Mouse (Mus musculus) liver, adult 2 months (tissue): Measurements from ENCODE around the gene Ms4a8a. TPM values are rescaled to one million over a fixed set of nuclear protein-coding genes. Genes with fewer than 3 reads are reported as not detected.
"Not testable (repeated sequence)": the region's sequence is repeated elsewhere in the genome, so short reads cannot be mapped to it uniquely, and the experiment has no call there.

ENCODE experiments used
- DNase-seq: peaks from one replicate; pipeline ENCODE4 v3.0.0-alpha.2; 2011; ENCODE audit warnings: low read depth, low spot score; ENCODE audit errors: extremely low read depth
- H3K27ac ChIP-seq: fragments of 200-500 bp; replicated peaks from 2 replicates; pipeline ENCODE4 v1.5.1; 2012; ENCODE audit warnings: low read depth, mild to moderate bottlenecking, control low read depth, inconsistent platforms, low read length; ENCODE audit not compliant: insufficient read depth
- H3K27me3 ChIP-seq: fragments of 200-500 bp; 2 replicates; pipeline ENCODE4 v1.6.1; 2012; ENCODE audit warnings: mild to moderate bottlenecking, moderate library complexity, low read length, inconsistent platforms; ENCODE audit not compliant: control insufficient read depth, insufficient read depth
- H3K36me3 ChIP-seq: fragments of 200-500 bp; 2 replicates; pipeline ENCODE4 v1.6.1; 2012; ENCODE audit warnings: low read length, inconsistent platforms; ENCODE audit not compliant: control insufficient read depth, insufficient read depth
- H3K4me1 ChIP-seq: fragments of 200-500 bp; 2 replicates; pipeline ENCODE4 v1.6.1; 2011; ENCODE audit warnings: low read length; ENCODE audit not compliant: control insufficient read depth, insufficient read depth
- H3K4me3 ChIP-seq: fragments of 200-500 bp; 2 replicates; pipeline ENCODE4 v1.5.1; 2011; ENCODE audit warnings: low read depth, mild to moderate bottlenecking, control low read depth, low read length, moderate library complexity; ENCODE audit not compliant: insufficient read depth
- H3K79me2 ChIP-seq: fragments of 200-500 bp; 2 replicates; pipeline ENCODE4 v1.6.1; 2012; ENCODE audit warnings: inconsistent platforms, mild to moderate bottlenecking, low read length, moderate library complexity; ENCODE audit not compliant: control insufficient read depth, insufficient read depth
- H3K9ac ChIP-seq: fragments of 200-500 bp; 2 replicates; pipeline ENCODE4 v1.6.1; 2012; ENCODE audit warnings: low read depth, mild to moderate bottlenecking, control low read depth, inconsistent platforms, low read length
- CTCF ChIP-seq: fragments of 200-500 bp; IDR thresholded peaks from 2 replicates; pipeline ENCODE4 v1.5.1; 2011; ENCODE audit warnings: low read depth, low read length, control low read depth
- POLR2A ChIP-seq: fragments of 200-500 bp; IDR thresholded peaks from 2 replicates; pipeline ENCODE4 v1.6.1; 2011; ENCODE audit warnings: low read length, control low read depth; ENCODE audit not compliant: insufficient read depth; ENCODE audit errors: extremely low read depth
- WGBS: fragments of 180-500 bp; shearing (Covaris S2); methylation state at CpG from one replicate; pipeline ENCODE4 v1.1.7; 2018; 5-methylcytosine and 5-hydroxymethylcytosine counted together
- polyA plus RNA-seq: library from polyadenylated mRNA; depleted of rRNA; stranded (reverse); fragments of >200 nt; gene quantifications from 2 replicates; pipeline ENCODE4 v1.2.3, GENCODE M21; 2012
- total RNA-seq: library from RNA; depleted of rRNA; stranded (reverse); fragments of >200 nt; gene quantifications from 2 replicates; pipeline ENCODE4 v1.2.3, GENCODE M21; 2014

Gene Ms4a8a
- total and polyA plus RNA-seq, 2 experiments = 0.83 to 1.9 TPM

- H3K4me3 ChIP-seq = no peak overlapping the region
- TF ChIP-seq CTCF (no peak), POLR2A (no peak)
- H3K27ac ChIP-seq = no peak overlapping the region
- H3K9ac ChIP-seq = no peak overlapping the region
- H3K27me3 ChIP-seq = no peaks in the 10 kb centered on the region
- H3K36me3 ChIP-seq = no peaks in the 10 kb centered on the region
- DNase-seq = peak; percentile 21
- no peaks in the 10 kb centered on the region for H3K79me2 ChIP-seq
- WGBS = 76% methylated on average over 3 of the region's 3 CpGs
- H3K4me1 ChIP-seq = no peaks in the 10 kb centered on the region
Observed at GRCm38 (mm10) chr19:11098401-11098800, 17.5 kb upstream of the Ms4a8a start.

GRCm38 (mm10) chr19:11092131-11092530 is 11.2 kb upstream of the Ms4a8a start:
- not testable (repeated sequence) for H3K79me2 ChIP-seq, DNase-seq, H3K27ac ChIP-seq, H3K4me1 ChIP-seq, H3K27me3 ChIP-seq, H3K36me3 ChIP-seq
- peak overlapping the region; percentile 50; the same call in 1 of the 2 replicates for H3K9ac ChIP-seq
- peak overlapping the region; percentile 53; the same call in 1 of the 2 replicates for H3K4me3 ChIP-seq
- 4% methylated on average over 50 of the region's 50 CpGs for WGBS

DNA sequence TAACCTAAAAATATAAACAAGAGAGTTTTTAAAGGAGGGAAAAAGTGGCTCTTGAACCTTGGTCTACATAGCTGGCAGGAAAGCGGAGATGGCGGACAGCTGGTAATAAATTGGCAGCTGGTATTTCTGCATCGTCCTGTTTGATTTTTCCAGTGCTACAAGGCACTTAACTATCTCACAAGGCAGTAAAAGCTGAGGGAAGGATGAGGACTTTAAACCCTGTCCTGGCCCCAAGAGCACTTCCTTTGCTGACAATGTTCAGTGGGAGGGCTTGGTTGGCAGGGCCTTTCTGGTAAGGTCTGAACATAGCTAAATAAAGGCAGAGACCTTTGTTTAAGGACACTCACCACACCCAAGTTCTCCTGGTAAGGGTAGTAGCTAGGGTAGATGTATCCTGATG is 10.5 kb downstream of the Ms4a8a start:
- DNase-seq = no peak
- Histone ChIP-seq H3K4me1 (no peaks in the 10 kb centered on the region), H3K9ac (no peak overlapping the region), H3K27me3 (no peaks in the 10 kb centered on the region), H3K4me3 (no peak overlapping the region), H3K79me2 (no peaks in the 10 kb centered on the region), H3K27ac (no peak overlapping the region), H3K36me3 (no peaks in the 10 kb centered on the region)
- WGBS = 89% methylated on average over 3 of the region's 3 CpGs
- TF ChIP-seq CTCF = no peak

GRCm38 (mm10) chr19:11065202-11065875 is 15.6 kb downstream of the Ms4a8a start:
- Histone ChIP-seq H3K4me1 (no peaks in the 10 kb centered on the region), H3K79me2 (no peaks in the 10 kb centered on the region), H3K36me3 (no peaks in the 10 kb centered on the region), H3K9ac (no peak overlapping the region), H3K27me3 (no peaks in the 10 kb centered on the region), H3K4me3 (no peak overlapping the region), H3K27ac (peak overlapping the region; percentile 23; the same call in 1 of the 2 replicates)
- 78% methylated on average over 2 of the region's 2 CpGs for WGBS
- no peak for TF ChIP-seq CTCF
- no peak for TF ChIP-seq POLR2A
- DNase-seq = no peak

DNA sequence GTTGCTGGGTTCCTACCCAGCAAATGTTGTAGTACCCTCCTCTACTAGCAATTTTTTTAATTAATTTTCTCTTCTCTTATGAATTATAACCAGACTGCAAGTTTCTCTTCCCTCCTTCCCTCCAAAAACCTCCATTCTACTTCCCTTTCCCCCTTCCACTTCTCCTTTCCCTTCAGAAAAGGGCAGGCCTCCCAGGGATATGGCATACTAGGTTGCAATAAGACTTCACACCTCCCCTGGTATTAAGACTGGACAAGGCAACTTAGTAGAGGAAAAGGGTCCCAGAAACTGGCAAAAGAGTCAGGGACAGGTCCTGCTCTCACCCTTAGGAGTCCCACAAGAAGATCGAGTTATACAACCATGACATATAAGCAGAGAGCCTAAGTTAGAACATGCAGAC is 20.0 kb downstream of the Ms4a8a start:
- no peaks in the 10 kb centered on the region for H3K36me3 ChIP-seq
- 87% methylated on average over 1 of the region's 1 CpGs for WGBS
- DNase-seq = no peak
- H3K9ac ChIP-seq = no peak overlapping the region
- no peak overlapping the region for H3K4me3 ChIP-seq
- H3K79me2 ChIP-seq = no peaks in the 10 kb centered on the region
- H3K27me3 ChIP-seq = no peaks in the 10 kb centered on the region
- no peak for TF ChIP-seq CTCF
- TF ChIP-seq POLR2A = no peak
- H3K4me1 ChIP-seq = no peaks in the 10 kb centered on the region
- no peak overlapping the region for H3K27ac ChIP-seq

GRCm38 (mm10) chr19:11059967-11060366 is 20.9 kb downstream of the Ms4a8a start:
- DNase-seq = no peak
- no peaks in the 10 kb centered on the region for H3K27me3 ChIP-seq
- TF ChIP-seq POLR2A (no peak), CTCF (no peak)
- no peak overlapping the region for H3K27ac ChIP-seq
- no peak overlapping the region for H3K4me3 ChIP-seq
- H3K36me3 ChIP-seq = no peaks in the 10 kb centered on the region
- H3K79me2 ChIP-seq = no peaks in the 10 kb centered on the region
- no peak overlapping the region for H3K9ac ChIP-seq
- no peaks in the 10 kb centered on the region for H3K4me1 ChIP-seq

DNA sequence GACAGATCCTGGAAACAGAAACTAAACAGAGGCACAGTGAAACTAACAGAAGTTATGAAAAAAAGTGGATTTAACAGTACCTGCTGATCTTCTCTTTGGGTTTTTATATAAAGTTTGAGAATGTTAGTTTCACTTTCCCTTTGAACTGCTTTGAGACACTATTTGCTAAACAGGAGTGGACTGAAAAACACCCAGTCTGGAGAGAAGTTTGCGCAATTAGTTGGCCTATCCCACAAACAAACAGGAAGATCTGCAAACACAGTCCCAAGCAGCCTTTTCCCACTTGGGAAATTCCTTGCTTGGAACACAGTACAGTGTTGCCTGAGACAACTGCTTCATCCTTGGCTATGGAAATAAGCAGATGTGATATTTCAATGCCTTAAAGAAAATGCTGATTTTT is 25.2 kb downstream of the Ms4a8a start:
- H3K79me2 ChIP-seq, H3K36me3 ChIP-seq, H3K9ac ChIP-seq, H3K27me3 ChIP-seq: not testable (repeated sequence)
- Histone ChIP-seq H3K4me1 (peaks cover 20% of the 10 kb centered on the region), H3K4me3 (peak overlapping the region; percentile 43; the same call in 1 of the 2 replicates), H3K27ac (peak overlapping the region; percentile 16; the same call in 1 of the 2 replicates)
- whole genome bisulfite sequencing = 2% methylated on average over 1 of the region's 1 CpGs
- peak; percentile 98 for DNase-seq
